Mouse (Mus musculus): ENCODE results near the gene Stat5a. TPM values are rescaled to one million over a fixed set of nuclear protein-coding genes. Genes with fewer than 3 reads are reported as not detected.

Gene Stat5a
- 82.3 and 109 TPM in 2 replicates for polyA plus RNA-seq (2012; rRNA removed; ENCODE audit: low replicate concordance)

GRCm38 (mm10) chr11:100858935-100859578, at the start of gene Stat5a:
Gene Stat5a (plus strand): TSS chr11:100859351.

GRCm38 (mm10) chr11:100850038-100850777, 8.9 kb upstream of the Stat5a start, which contains the start of gene Stat5b:
Gene Stat5b (minus strand): TSS chr11:100850724.

Other genes starting within 250 kb of the Stat5a start
- gene Nkiras2, start 240.1 kb upstream of the Stat5a start, polyA plus RNA-seq (2012; rRNA removed; ENCODE audit: low replicate concordance) = 61.2 and 75.2 TPM in 2 replicates
- 25.5 and 53.3 TPM in 2 replicates for gene Dnajc7, start 239.2 kb upstream of the Stat5a start, polyA plus RNA-seq (2012; rRNA removed; ENCODE audit: low replicate concordance)
- gene Zfp385c, start 166.9 kb upstream of the Stat5a start, polyA plus RNA-seq (2012; rRNA removed; ENCODE audit: low replicate concordance) = 1.4 and 2.1 TPM in 2 replicates
- 10.3 and 16.6 TPM in 2 replicates for gene Dhx58, start 155.1 kb upstream of the Stat5a start, polyA plus RNA-seq (2012; rRNA removed; ENCODE audit: low replicate concordance)
- gene Kat2a, start 146.9 kb upstream of the Stat5a start, polyA plus RNA-seq (2012; rRNA removed; ENCODE audit: low replicate concordance) = 37.3 and 46.8 TPM in 2 replicates
- not detected in 2 replicates for gene Hspb9, start 145.5 kb upstream of the Stat5a start, polyA plus RNA-seq (2012; rRNA removed; ENCODE audit: low replicate concordance)
- gene Rab5c, start 121.1 kb upstream of the Stat5a start, polyA plus RNA-seq (2012; rRNA removed; ENCODE audit: low replicate concordance) = 187 and 251 TPM in 2 replicates
- gene Kcnh4, start 99.4 kb upstream of the Stat5a start, polyA plus RNA-seq (2012; rRNA removed; ENCODE audit: low replicate concordance) = 0.72 and 1.3 TPM in 2 replicates
- not detected in 2 replicates for gene Hcrt, start 96.4 kb upstream of the Stat5a start, polyA plus RNA-seq (2012; rRNA removed; ENCODE audit: low replicate concordance)
- 15.5 and 16.5 TPM in 2 replicates for gene Ghdc, start 88.4 kb upstream of the Stat5a start, polyA plus RNA-seq (2012; rRNA removed; ENCODE audit: low replicate concordance)
- gene Stat5b, start 8.6 kb upstream of the Stat5a start, polyA plus RNA-seq (2012; rRNA removed; ENCODE audit: low replicate concordance) = 54.0 and 56.3 TPM in 2 replicates
- 117 and 148 TPM in 2 replicates for gene Stat3, start 80.2 kb downstream of the Stat5a start, polyA plus RNA-seq (2012; rRNA removed; ENCODE audit: low replicate concordance)
- gene Cavin1, start 111.5 kb downstream of the Stat5a start, polyA plus RNA-seq (2012; rRNA removed; ENCODE audit: low replicate concordance) = 184 and 257 TPM in 2 replicates
- 68.6 and 77.8 TPM in 2 replicates for gene Atp6v0a1, start 150.1 kb downstream of the Stat5a start, polyA plus RNA-seq (2012; rRNA removed; ENCODE audit: low replicate concordance)
- 43.2 and 45.4 TPM in 2 replicates for gene Naglu, start 210.7 kb downstream of the Stat5a start, polyA plus RNA-seq (2012; rRNA removed; ENCODE audit: low replicate concordance)
- gene Hsd17b1, start 219.1 kb downstream of the Stat5a start, polyA plus RNA-seq (2012; rRNA removed; ENCODE audit: low replicate concordance) = 0.24 and 0.94 TPM in 2 replicates
- gene Coasy, start 223.2 kb downstream of the Stat5a start, polyA plus RNA-seq (2012; rRNA removed; ENCODE audit: low replicate concordance) = 92.0 and 118 TPM in 2 replicates
- 50.5 and 97.1 TPM in 2 replicates for gene Mlx, start 227.9 kb downstream of the Stat5a start, polyA plus RNA-seq (2012; rRNA removed; ENCODE audit: low replicate concordance)
- gene Psmc3ip, start 236.1 kb downstream of the Stat5a start, polyA plus RNA-seq (2012; rRNA removed; ENCODE audit: low replicate concordance) = 0.43 and 0.62 TPM in 2 replicates

All from mammary gland, adult 2 months (tissue).